Mouse (Mus musculus) forebrain, embryonic 12.5 days (tissue): ENCODE results near the gene Usp46. TPM values are rescaled to one million over a fixed set of nuclear protein-coding genes. Genes with fewer than 3 reads are reported as not detected.
"Not testable (repeated sequence)": the region's sequence is repeated elsewhere in the genome, so short reads cannot be mapped to it uniquely, and the experiment has no call there.

Experiments used
- ATAC-seq: fragments of 200-750 bp; cut with Nextera tagmentation; 2 replicates; pipeline ENCODE4 v1.8.0; 2017; ENCODE audit warnings: moderate TSS enrichment; ENCODE audit not compliant: low FRiP score
- H3K27ac ChIP-seq: fragments of 300-500 bp; sonication (generic); 2 replicates; pipeline ENCODE4 v1.5.1; 2016; ENCODE audit warnings: mild to moderate bottlenecking
- H3K27me3 ChIP-seq: fragments of 300-500 bp; sonication (generic); 2 replicates; pipeline ENCODE4 v1.6.1; 2016; ENCODE audit warnings: mild to moderate bottlenecking
- H3K36me3 ChIP-seq: fragments of 300-500 bp; sonication (generic); replicated peaks from 2 replicates; pipeline ENCODE4 v1.6.1; 2016; ENCODE audit warnings: mild to moderate bottlenecking
- H3K4me1 ChIP-seq: fragments of 300-500 bp; sonication (generic); 2 replicates; pipeline ENCODE4 v1.6.1; 2016
- H3K4me2 ChIP-seq: fragments of 300-500 bp; sonication (generic); 2 replicates; pipeline ENCODE4 v1.6.1; 2016; ENCODE audit warnings: mild to moderate bottlenecking, moderate library complexity
- H3K4me3 ChIP-seq: fragments of 300-500 bp; sonication (generic); replicated peaks from 2 replicates; pipeline ENCODE4 v1.5.1; 2016; ENCODE audit warnings: mild to moderate bottlenecking
- H3K9ac ChIP-seq: fragments of 300-500 bp; sonication (generic); 2 replicates; pipeline ENCODE4 v1.6.1; 2016; ENCODE audit warnings: mild to moderate bottlenecking
- H3K9me3 ChIP-seq: fragments of 300-500 bp; sonication (generic); 2 replicates; pipeline ENCODE4 v1.6.1; 2016
- WGBS: fragments of 180-500 bp; shearing (Covaris S2); methylation state at CpG from one replicate; pipeline ENCODE4 v1.1.7; 2016; 5-methylcytosine and 5-hydroxymethylcytosine counted together
- polyA plus RNA-seq: library from polyadenylated mRNA; unstranded; fragments of >200 nt; fragmentation: Nextera tagmentation; extraction: Ambion mirVana; gene quantifications from 2 replicates; pipeline ENCODE4 v1.2.1, GENCODE M21; 2016

Usp46 gene
- polyA plus RNA-seq, 1 experiment from 2014 or later = 34.1 TPM

DNA sequence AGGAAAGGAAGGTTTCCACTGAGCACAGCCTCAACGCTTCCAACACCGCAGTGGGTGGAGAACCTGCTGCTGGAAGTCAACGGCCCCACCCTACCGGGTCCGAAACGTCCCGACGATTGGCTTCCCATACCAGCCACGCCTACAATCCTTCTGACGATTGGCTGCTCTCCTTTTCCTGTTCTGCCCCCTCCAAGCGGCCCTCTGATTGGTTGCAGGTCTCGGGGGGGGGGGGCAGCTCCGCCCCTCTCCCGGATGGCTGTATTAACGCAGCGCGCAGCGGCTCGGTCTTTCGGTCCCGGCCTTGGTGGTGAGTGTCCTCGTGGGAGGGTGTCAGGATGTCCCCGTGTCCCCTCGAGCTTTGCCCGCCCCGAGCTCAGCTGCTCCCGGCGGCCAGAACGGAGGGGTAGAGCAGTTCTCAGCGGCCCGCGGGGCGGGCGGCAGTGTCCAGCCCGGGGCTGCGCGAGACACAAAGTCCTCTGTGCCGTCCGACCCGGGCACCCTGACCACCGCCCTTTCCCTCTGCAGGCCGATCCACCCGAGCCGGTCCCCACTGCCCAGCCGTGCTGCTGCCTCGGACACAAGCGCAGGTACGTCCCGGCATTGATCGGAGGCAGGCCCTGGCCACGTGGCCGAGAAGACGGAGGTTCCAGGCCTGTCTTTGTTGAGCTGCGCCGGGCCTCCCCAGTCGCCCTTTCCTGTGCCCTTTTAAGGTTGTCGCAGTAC, 24.8 kb upstream of the Usp46 start:
- under 1% methylated on average over 55 of the region's 57 CpGs for WGBS
- H3K4me1 ChIP-seq = peaks cover 15% of the 10 kb centered on the region

GRCm38 (mm10) chr5:74092481-74092832, 24.2 kb upstream of the Usp46 start:
- WGBS = 44% methylated on average over 4 of the region's 4 CpGs
- ATAC-seq = peak; percentile 18; the same call in 1 of the 2 replicates
- peak overlapping the region; percentile 46; the same call in 1 of the 2 replicates for H3K27ac ChIP-seq
- peak overlapping the region; percentile 77 for H3K4me2 ChIP-seq
- peaks cover 15% of the 10 kb centered on the region for H3K4me1 ChIP-seq
- H3K9me3 ChIP-seq = no peaks in the 10 kb centered on the region
- no peaks in the 10 kb centered on the region for H3K27me3 ChIP-seq
- peaks cover 32% of the 10 kb centered on the region for H3K36me3 ChIP-seq
- peak overlapping the region; percentile 17; the same call in 1 of the 2 replicates for H3K9ac ChIP-seq
- peak overlapping the region; percentile 91 for H3K4me3 ChIP-seq

More for the DNA sequence above, 24.8 kb upstream of the Usp46 start:
- peak; percentile 99 for ATAC-seq
- peaks cover 37% of the 10 kb centered on the region for H3K36me3 ChIP-seq
- H3K27me3 ChIP-seq = no peaks in the 10 kb centered on the region
- H3K9me3 ChIP-seq = no peaks in the 10 kb centered on the region
- peak overlapping the region; percentile 96 for H3K9ac ChIP-seq
- H3K4me2 ChIP-seq = peak overlapping the region; percentile 77
- H3K4me3 ChIP-seq = peak overlapping the region; percentile 91
- H3K27ac ChIP-seq = peak overlapping the region; percentile 82

DNA sequence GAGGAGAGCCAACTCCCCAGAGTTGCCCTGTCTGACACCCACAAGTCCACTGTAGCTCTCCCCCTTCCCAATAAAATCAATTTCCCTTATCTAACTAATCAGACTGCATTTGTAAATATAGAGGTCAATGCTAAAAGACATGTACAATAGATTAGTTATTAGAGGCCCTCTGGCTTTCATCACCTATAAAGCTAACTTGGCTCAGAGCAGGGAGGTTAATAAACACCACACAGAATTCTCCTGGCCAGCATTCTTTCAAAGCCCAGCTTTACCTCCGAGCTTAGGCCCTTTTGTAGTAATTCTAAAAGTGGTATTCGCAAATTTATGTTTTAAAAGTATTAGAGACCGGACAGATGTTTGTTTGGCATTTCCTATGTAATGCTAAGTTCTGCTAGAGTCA, 21.4 kb upstream of the Usp46 start:
- Histone ChIP-seq H3K27me3 (no peaks in the 10 kb centered on the region), H3K4me1 (peaks cover 10% of the 10 kb centered on the region), H3K27ac (no peak overlapping the region), H3K36me3 (peaks cover 4% of the 10 kb centered on the region), H3K4me3 (no peak overlapping the region), H3K9me3 (no peaks in the 10 kb centered on the region), H3K4me2 (no peak overlapping the region), H3K9ac (no peak overlapping the region)
- 88% methylated on average over 3 of the region's 3 CpGs for WGBS
- no peak for ATAC-seq

GRCm38 (mm10) chr5:74081756-74082155, 13.5 kb upstream of the Usp46 start:
- H3K4me2 ChIP-seq = no peak overlapping the region
- 89% methylated on average over 6 of the region's 6 CpGs for WGBS
- no peak overlapping the region for H3K9ac ChIP-seq
- H3K4me1 ChIP-seq = peaks cover 3% of the 10 kb centered on the region; the same call in 1 of the 2 replicates
- no peak for ATAC-seq
- H3K4me3 ChIP-seq = no peak overlapping the region
- H3K27ac ChIP-seq = no peak overlapping the region
- no peaks in the 10 kb centered on the region for H3K36me3 ChIP-seq
- H3K9me3 ChIP-seq = no peaks in the 10 kb centered on the region
- H3K27me3 ChIP-seq = peaks cover 18% of the 10 kb centered on the region

GRCm38 (mm10) chr5:74078861-74079615, 10.8 kb upstream of the Usp46 start:
- Histone ChIP-seq H3K36me3 (no peaks in the 10 kb centered on the region), H3K4me3 (no peak overlapping the region), H3K9ac (no peak overlapping the region), H3K27ac (no peak overlapping the region), H3K27me3 (peaks cover 26% of the 10 kb centered on the region), H3K9me3 (no peaks in the 10 kb centered on the region), H3K4me2 (no peak overlapping the region), H3K4me1 (peaks cover 3% of the 10 kb centered on the region; the same call in 1 of the 2 replicates)
- 80% methylated on average over 11 of the region's 11 CpGs for WGBS
- ATAC-seq = no peak

DNA sequence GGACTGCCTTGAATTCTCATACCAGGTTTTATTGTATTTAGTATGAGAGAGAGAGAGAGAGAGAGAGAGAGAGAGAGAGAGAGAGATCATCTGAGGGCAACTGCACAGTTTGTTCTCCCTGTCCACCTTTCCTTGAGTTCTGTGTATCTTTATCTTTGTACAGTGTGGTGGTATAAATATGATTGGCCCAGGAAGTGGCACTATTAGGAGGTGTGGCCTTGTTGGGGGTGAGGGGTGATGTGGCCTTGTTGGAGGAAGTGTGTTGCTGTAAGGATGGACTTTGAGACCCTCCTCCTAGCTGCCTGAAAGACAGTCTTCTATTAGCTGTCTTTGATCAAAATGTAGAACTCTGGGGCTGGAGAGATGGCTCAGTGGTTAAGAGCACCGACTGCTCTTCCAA, 10.2 kb upstream of the Usp46 start:
- Histone ChIP-seq H3K9ac (no peak overlapping the region), H3K36me3 (no peaks in the 10 kb centered on the region), H3K27me3 (peaks cover 26% of the 10 kb centered on the region), H3K9me3 (no peaks in the 10 kb centered on the region), H3K27ac (no peak overlapping the region), H3K4me3 (no peak overlapping the region), H3K4me1 (peaks cover 3% of the 10 kb centered on the region; the same call in 1 of the 2 replicates), H3K4me2 (no peak overlapping the region)
- ATAC-seq = no peak
- 86% methylated on average over 1 of the region's 1 CpGs for WGBS

DNA sequence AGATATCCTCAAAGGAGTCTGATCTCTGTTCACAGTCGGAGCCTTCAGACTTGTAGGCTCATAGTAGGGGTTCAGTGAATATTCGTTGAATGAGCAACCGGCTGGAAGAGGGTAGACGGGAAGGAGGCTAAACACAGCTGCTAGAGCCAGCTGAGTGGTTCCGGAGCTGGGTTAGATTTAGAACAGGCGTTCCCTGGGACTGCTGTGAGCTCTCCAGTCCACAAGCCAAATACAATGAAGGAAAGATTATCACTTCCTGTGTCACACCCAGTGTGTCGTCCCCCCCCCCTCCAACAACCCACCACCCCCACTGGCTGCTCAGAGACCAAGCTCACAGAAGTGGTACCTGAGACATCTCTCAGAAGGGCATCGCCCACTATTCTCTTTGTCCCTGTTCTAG, 9.7 kb upstream of the Usp46 start:
- Histone ChIP-seq H3K4me1 (peaks cover 3% of the 10 kb centered on the region; the same call in 1 of the 2 replicates), H3K36me3 (no peaks in the 10 kb centered on the region), H3K27me3 (peaks cover 26% of the 10 kb centered on the region), H3K9ac (no peak overlapping the region), H3K27ac (no peak overlapping the region), H3K4me2 (no peak overlapping the region), H3K4me3 (no peak overlapping the region), H3K9me3 (no peaks in the 10 kb centered on the region)
- ATAC-seq = no peak
- WGBS = 42% methylated on average over 8 of the region's 8 CpGs

DNA sequence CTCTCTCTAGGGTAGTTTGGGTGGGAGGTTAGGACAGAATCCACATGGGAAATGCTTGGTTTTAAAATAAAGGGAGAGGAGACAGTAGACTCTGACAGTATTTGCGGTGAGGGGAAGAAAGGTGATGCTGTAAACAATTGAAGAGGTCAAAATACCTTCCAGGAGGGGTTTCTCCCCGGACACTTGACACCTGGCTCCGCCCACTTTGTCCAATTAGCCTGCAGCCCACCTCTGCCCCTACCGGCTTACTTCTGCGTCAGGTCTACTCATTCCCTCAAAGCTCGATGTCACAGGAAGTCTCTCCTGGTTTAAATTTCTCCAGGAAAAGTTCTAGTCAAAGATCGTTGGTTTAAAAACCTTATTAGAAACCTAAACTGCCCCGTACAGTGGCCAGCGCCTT, 8.5 kb upstream of the Usp46 start:
- H3K27ac ChIP-seq = no peak overlapping the region
- no peak overlapping the region for H3K4me3 ChIP-seq
- no peak overlapping the region for H3K9ac ChIP-seq
- H3K9me3 ChIP-seq = no peaks in the 10 kb centered on the region
- ATAC-seq = no peak
- no peaks in the 10 kb centered on the region for H3K36me3 ChIP-seq
- H3K27me3 ChIP-seq = peaks cover 26% of the 10 kb centered on the region
- 5% methylated on average over 9 of the region's 9 CpGs for WGBS
- H3K4me1 ChIP-seq = peaks cover 3% of the 10 kb centered on the region; the same call in 1 of the 2 replicates
- no peak overlapping the region for H3K4me2 ChIP-seq

DNA sequence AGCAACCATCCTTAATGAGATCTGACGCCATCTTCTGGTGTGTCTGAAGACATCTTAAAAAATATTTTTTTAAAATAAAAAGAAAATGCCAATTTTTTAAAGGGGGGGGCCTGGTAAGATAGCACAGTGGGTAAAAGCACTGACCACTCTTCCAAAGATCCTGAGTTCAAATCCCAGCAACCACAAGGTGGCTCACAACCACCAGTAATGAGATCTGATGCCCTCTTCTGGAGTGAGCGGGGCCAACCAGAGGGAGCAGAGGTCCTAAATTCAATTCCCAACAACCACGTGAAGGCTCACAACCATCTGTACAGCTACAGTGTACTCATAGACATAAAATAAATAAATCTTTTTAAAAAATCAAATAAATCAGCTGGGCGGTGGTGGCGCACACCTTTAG, 2.3 kb upstream of the Usp46 start:
- not testable (repeated sequence) for H3K9ac ChIP-seq, H3K36me3 ChIP-seq

GRCm38 (mm10) chr5:74068714-74069321, 587 bp upstream of the Usp46 start:
- WGBS = 1% methylated on average over 18 of the region's 18 CpGs
- H3K4me2 ChIP-seq = peak overlapping the region; percentile 80
- H3K4me1 ChIP-seq = peaks cover 35% of the 10 kb centered on the region
- ATAC-seq = peak; percentile 55
- H3K27ac ChIP-seq = peak overlapping the region; percentile 87
- peak overlapping the region; percentile 93 for H3K9ac ChIP-seq
- no peaks in the 10 kb centered on the region for H3K36me3 ChIP-seq
- no peaks in the 10 kb centered on the region for H3K9me3 ChIP-seq
- H3K27me3 ChIP-seq = no peaks in the 10 kb centered on the region
- H3K4me3 ChIP-seq = peak overlapping the region; percentile 85

More for the DNA sequence above, 2.3 kb upstream of the Usp46 start:
- H3K27me3 ChIP-seq, H3K4me2 ChIP-seq, H3K27ac ChIP-seq, H3K4me3 ChIP-seq, ATAC-seq, H3K9me3 ChIP-seq: not testable (repeated sequence)
- 89% methylated on average over 5 of the region's 5 CpGs for WGBS
- peaks cover 26% of the 10 kb centered on the region for H3K4me1 ChIP-seq

DNA sequence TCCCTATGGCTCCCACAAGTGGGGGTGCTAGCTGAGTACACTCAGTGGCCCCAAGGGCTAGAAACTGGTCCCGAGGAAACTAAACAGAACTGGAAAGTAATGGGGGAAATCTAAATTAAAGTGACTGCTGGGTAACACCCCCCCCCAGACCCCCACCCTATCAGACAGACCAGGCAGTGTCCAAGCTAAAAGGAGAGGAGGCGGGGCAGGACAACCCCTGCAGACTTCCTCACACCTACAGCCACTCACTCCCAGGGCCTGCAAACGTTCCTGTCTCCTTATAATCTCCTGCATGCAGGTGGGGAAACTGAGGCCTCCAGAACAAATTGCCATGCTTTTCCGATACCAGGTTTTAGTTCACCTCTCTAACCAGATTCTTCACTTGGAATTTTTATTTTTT, 885 bp downstream of the Usp46 start:
- Histone ChIP-seq H3K9me3 (no peaks in the 10 kb centered on the region), H3K36me3 (no peaks in the 10 kb centered on the region), H3K9ac (peak overlapping the region; percentile 93), H3K27ac (0 out of 2 replicates have a peak overlapping the region, but pooled peaks have one; percentile 42), H3K4me1 (peaks cover 35% of the 10 kb centered on the region), H3K4me2 (peak overlapping the region; percentile 80), H3K27me3 (no peaks in the 10 kb centered on the region), H3K4me3 (peak overlapping the region; percentile 85)
- peak; percentile 22; the same call in 1 of the 2 replicates for ATAC-seq
- WGBS = 14% methylated on average over 4 of the region's 4 CpGs

GRCm38 (mm10) chr5:74066416-74067115, 1.7 kb downstream of the Usp46 start:
- H3K9me3 ChIP-seq = no peaks in the 10 kb centered on the region
- H3K4me3 ChIP-seq = peak overlapping the region; percentile 14
- H3K27me3 ChIP-seq = no peaks in the 10 kb centered on the region
- peak overlapping the region; percentile 93 for H3K9ac ChIP-seq
- ATAC-seq = no peak
- peaks cover 35% of the 10 kb centered on the region for H3K4me1 ChIP-seq
- H3K36me3 ChIP-seq = no peaks in the 10 kb centered on the region
- WGBS = 46% methylated on average over 12 of the region's 12 CpGs
- peak overlapping the region; percentile 80 for H3K4me2 ChIP-seq
- peak overlapping the region; percentile 50 for H3K27ac ChIP-seq
